Mouse (Mus musculus) erythroblast, adult 5-6 weeks (primary cell): Measurements from ENCODE around the gene Cldn7. TPM values are rescaled to one million over a fixed set of nuclear protein-coding genes. Genes with fewer than 3 reads are reported as not detected.

Source experiments
- ATAC-seq: replicated peaks from 2 replicates; pipeline ENCODE4 v1.8.0; 2016; ENCODE audit warnings: moderate number of reproducible peaks, mild to moderate bottlenecking, moderate TSS enrichment, inconsistent platforms; ENCODE audit not compliant: poor library complexity, low FRiP score, severe bottlenecking
- total RNA-seq, 2 experiments: library from RNA; stranded (forward) in 1 of 2; stranded (reverse) in 1 of 2; fragments of 150-400 nt in 1 of 2; fragments of 200-764, 138-1000 nt in 1 of 2; gene quantifications; 2 replicates each; pipeline versions ENCODE4 v1.2.3 to v1.2.4; 2015 to 2017; ENCODE audit warnings: low replicate concordance in 2 of 2

Gene Cldn7
- total RNA-seq, 2 experiments from 2014 or later = not detected

GRCm38 (mm10) chr11:69983377-69983776 is 18.8 kb downstream of the Cldn7 start:
- no peak for ATAC-seq

GRCm38 (mm10) chr11:69984431-69984830 is 19.9 kb downstream of the Cldn7 start:
- no peak for ATAC-seq

- ATAC-seq = no peak
These were observed 25.4 kb downstream of the Cldn7 start for GRCm38 (mm10) chr11:69989949-69990348.

GRCm38 (mm10) chr11:69990850-69991691 is 26.5 kb downstream of the Cldn7 start, which contains the start of gene Gabarap:
TSS of gene Gabarap (plus strand) at chr11:69991143.
- peak; percentile 74 for ATAC-seq

GRCm38 (mm10) chr11:69991711-69992110 is 27.1 kb downstream of the Cldn7 start:
- ATAC-seq = no peak

- no peak for ATAC-seq
These were observed 27.8 kb downstream of the Cldn7 start for GRCm38 (mm10) chr11:69992396-69992795.

GRCm38 (mm10) chr11:69992932-69993331 is 28.4 kb downstream of the Cldn7 start:
- ATAC-seq = no peak

- ATAC-seq = no peak
These were observed 30.0 kb downstream of the Cldn7 start for GRCm38 (mm10) chr11:69994401-69995090.

- peak; percentile 67 for ATAC-seq
These were observed 30.9 kb downstream of the Cldn7 start, which contains the start of gene Phf23 for GRCm38 (mm10) chr11:69995391-69995960. TSS of gene Phf23 (plus strand) at chr11:69995777.

GRCm38 (mm10) chr11:69996161-69997061 is 31.8 kb downstream of the Cldn7 start:
- ATAC-seq = 0 out of 2 replicates have a peak, but pooled peaks have one; percentile 1

GRCm38 (mm10) chr11:69997070-69997509 is 32.5 kb downstream of the Cldn7 start:
- ATAC-seq = peak; percentile 29

GRCm38 (mm10) chr11:69998567-69999491 is 34.2 kb downstream of the Cldn7 start:
- ATAC-seq = no peak

- no peak for ATAC-seq
These were observed 35.1 kb downstream of the Cldn7 start for GRCm38 (mm10) chr11:69999666-70000065.

- ATAC-seq = peak; percentile 65
These were observed 35.9 kb downstream of the Cldn7 start, which contains the start of gene Dvl2 for GRCm38 (mm10) chr11:70000396-70000898. TSS of gene Dvl2 (plus strand) at chr11:70000595.

GRCm38 (mm10) chr11:70001159-70001558 is 36.6 kb downstream of the Cldn7 start:
- no peak for ATAC-seq

GRCm38 (mm10) chr11:70001865-70002264 is 37.3 kb downstream of the Cldn7 start:
- ATAC-seq = no peak

GRCm38 (mm10) chr11:70002471-70002870 is 37.9 kb downstream of the Cldn7 start:
- no peak for ATAC-seq

- ATAC-seq = peak; percentile 29
These were observed 40.9 kb downstream of the Cldn7 start for GRCm38 (mm10) chr11:70005521-70005920.
